Mouse (Mus musculus): ENCODE measurements around the gene Sgpl1.
A peak's percentile ranks its signal among the peaks of the same experiment; 100 is the strongest.

The Sgpl1 gene

GRCm38 (mm10) chr10:61080931-61081255, 66.6 kb downstream of the Sgpl1 start:
- no peak for DNase-seq

GRCm38 (mm10) chr10:61080227-61080930, 67.1 kb downstream of the Sgpl1 start:
- DNase-seq = peak; percentile 75

GRCm38 (mm10) chr10:61075607-61076006, 71.9 kb downstream of the Sgpl1 start:
- DNase-seq = no peak

- no peak for DNase-seq
These were observed 72.9 kb downstream of the Sgpl1 start for GRCm38 (mm10) chr10:61074643-61075042.

- DNase-seq = peak; percentile 58
These were observed 75.2 kb downstream of the Sgpl1 start for GRCm38 (mm10) chr10:61072324-61072723.

- no peak for DNase-seq
These were observed 78.3 kb downstream of the Sgpl1 start for GRCm38 (mm10) chr10:61069248-61069647.

- DNase-seq = peak; percentile 66
These were observed 78.9 kb downstream of the Sgpl1 start for GRCm38 (mm10) chr10:61068436-61069192.

GRCm38 (mm10) chr10:61065287-61066005, 82.1 kb downstream of the Sgpl1 start:
- DNase-seq = no peak

GRCm38 (mm10) chr10:61064635-61065034, 82.9 kb downstream of the Sgpl1 start:
- no peak for DNase-seq

- no peak for DNase-seq
These were observed 84.1 kb downstream of the Sgpl1 start for GRCm38 (mm10) chr10:61063271-61063864.

GRCm38 (mm10) chr10:61059543-61060110, 87.9 kb downstream of the Sgpl1 start:
- DNase-seq = no peak

- no peak for DNase-seq
These were observed 88.4 kb downstream of the Sgpl1 start for GRCm38 (mm10) chr10:61059101-61059500.

GRCm38 (mm10) chr10:61056661-61057060, 90.8 kb downstream of the Sgpl1 start:
- no peak for DNase-seq

GRCm38 (mm10) chr10:61051993-61052613, 95.4 kb downstream of the Sgpl1 start:
- DNase-seq = peak; percentile 78
